Mouse (Mus musculus) embryo, embryonic 11.5 days (tissue): ENCODE measurements at regions not wholly inside any gene's neighbourhood (a gene's known extent, or its start where the extent isn't known, plus 50 kb on each side); places are given as distances from the start of the nearest gene placed in this dataset.
A peak's percentile ranks its signal among the peaks of the same experiment; 100 is the strongest.

Source experiments
- DNase-seq: peaks from one replicate; pipeline ENCODE4 v3.0.0-alpha.2; 2012; ENCODE audit warnings: low read depth, low spot score

- DNase-seq, result no peak
Measured at GRCm38 (mm10) chr7:70756676-70757075, 390.1 kb upstream of the Nr2f2 start.

GRCm38 (mm10) chr7:70754826-70755225 is 388.3 kb upstream of the Nr2f2 start:
- no peak for DNase-seq

GRCm38 (mm10) chr7:70752802-70753218 is 386.3 kb upstream of the Nr2f2 start:
- DNase-seq, result no peak

DNA sequence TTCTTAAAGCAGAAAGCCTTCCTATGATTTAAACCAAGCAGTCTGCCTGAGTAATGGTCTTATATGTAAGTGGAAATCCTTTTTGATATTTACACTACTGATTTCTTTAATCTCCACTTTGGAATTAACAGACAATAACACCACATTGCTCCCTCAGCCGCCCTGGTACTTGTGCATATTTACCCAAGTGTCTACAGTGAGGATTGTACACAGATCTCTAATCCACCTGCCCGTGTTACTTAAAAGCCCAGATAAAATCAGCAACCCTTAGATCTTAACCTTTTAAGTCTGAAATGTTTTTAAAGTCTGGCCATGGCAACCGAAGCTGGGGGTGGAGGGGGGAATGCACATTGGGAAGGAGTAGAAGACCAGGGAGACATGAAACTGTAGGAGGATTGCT is 382.3 kb upstream of the Nr2f2 start:
- no peak for DNase-seq

DNA sequence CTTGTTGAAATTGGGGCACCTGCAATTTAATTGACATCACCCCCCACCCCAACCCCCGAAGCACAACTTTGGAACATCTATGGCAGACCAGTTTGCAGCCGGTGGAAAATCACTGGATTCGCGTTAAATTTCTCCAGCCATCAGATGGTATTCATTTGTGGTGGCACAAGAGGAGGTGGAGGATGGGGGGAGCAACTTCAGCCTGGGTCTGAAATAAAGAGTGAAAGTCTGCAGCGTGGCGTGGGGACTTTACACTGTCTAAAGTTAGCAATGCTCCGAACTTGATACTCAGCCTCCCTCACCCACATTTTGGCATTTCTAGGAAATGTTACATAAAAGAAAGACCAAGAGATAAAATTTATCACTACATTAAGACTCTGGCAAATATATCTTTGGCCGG is 381.8 kb upstream of the Nr2f2 start:
- DNase-seq, result no peak

DNA sequence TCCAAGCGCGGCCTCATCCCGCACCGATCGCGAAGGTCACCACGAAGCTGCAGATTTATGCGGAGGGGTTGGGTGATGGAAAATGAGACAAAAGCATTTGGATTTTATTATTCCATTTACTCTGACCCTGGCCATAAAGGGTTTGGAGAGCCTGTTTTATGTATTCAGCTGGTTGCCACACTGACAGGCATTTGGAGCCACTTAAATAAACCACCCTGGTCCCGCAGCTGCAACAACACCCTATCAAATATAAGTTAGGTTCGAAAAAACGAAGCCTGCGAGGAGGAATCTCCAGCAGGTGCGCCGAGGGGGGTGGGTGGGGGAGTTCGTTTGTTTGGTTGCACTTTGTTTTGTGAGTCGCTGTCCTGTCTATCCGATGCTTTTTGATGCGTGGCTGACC is 377.8 kb upstream of the Nr2f2 start:
- peak; percentile 50 for DNase-seq

GRCm38 (mm10) chr7:70735591-70735990 is 369.1 kb upstream of the Nr2f2 start:
- no peak for DNase-seq

DNA sequence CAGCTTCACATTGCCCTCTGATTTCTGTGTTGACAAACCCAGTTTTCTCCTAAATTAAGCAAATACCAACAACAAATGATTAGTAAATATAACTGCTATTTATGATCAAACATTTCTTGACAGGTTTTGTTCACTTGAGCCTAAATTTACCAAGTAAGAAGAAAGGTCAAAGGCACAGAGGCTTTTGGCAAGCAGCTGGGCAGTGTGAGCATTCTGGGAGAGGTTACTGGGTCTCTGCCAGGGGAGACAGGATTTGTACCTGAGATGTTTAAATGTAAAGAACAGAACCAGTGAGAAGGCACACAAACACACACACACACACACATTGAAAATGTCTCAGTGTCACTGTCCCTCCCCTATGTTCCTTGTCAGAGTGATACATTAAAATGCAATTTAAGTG is 367.0 kb upstream of the Nr2f2 start:
- DNase-seq, result no peak

DNA sequence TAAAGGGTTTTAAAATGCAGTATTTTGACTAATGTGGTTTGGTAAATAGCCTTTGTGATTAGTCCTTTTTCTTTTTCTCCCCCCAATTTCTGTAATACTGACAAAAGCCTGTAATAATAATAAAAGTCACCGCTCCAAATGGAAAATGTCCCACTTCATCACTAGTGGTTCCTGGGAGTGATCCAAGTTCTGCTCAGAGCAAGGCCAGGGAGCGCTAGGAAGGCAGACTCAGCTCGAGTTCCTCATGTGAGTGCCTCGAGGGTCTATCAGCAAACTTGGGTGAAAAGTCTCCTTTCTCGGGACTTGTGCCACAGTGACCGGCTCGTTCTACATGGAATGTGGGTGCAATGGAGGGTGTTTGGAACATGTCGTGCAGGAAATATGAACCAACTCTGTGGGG is 363.4 kb upstream of the Nr2f2 start:
- no peak for DNase-seq

- DNase-seq, result no peak
Measured at GRCm38 (mm10) chr7:70718149-70718765, 351.7 kb upstream of the Nr2f2 start.

DNA sequence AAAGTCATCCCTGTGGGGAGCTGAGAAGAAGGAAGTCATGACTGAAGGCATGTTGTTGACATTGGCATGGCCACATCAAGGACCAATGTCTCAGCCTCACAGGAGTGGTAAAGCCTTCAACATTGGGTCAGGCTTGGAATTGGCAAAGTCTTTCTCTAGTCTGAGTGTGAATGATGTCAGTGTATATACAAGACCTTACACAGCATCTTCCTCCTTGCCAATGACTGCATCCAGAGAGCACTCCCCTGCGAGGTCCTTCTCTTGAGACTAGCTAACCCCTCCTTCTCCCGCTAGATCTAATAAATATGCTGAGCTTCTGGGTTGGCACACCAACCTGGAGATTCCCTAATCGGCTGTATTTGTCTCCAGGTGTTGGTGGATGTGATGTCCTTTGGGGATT is 351.1 kb upstream of the Nr2f2 start:
- no peak for DNase-seq

DNA sequence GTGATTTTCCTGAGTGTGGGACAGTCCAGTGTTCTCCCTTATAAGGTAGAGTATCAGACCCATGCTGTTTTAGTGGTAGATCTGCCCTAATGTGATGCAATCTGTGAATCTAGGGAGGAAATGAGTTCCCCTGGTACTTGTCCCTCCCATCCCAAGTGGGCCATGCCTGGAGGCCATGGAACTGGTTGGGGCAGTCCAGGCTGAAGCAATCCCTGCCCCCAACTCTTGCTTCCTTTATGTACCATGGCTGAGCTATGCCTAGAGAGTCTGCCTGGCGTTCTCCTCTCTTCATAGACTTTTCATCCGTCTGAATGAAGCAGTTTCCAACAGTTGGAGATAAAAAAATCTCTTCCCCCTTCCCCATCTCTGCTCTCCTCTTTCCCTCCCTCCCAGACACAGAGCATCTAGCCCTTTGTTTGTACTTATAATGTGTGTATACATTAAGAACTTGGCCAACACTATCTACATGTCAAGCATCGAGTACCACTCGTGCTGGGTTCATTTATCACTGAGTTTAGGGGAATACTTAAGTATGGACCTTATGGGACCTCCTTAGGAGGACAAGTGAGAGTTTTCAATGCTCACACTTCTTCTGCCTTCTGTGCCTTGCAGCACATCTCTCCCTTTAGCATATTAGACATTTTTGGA is 350.4 kb upstream of the Nr2f2 start:
- DNase-seq, result no peak

GRCm38 (mm10) chr7:70712141-70712540 is 345.6 kb upstream of the Nr2f2 start:
- no peak for DNase-seq

DNA sequence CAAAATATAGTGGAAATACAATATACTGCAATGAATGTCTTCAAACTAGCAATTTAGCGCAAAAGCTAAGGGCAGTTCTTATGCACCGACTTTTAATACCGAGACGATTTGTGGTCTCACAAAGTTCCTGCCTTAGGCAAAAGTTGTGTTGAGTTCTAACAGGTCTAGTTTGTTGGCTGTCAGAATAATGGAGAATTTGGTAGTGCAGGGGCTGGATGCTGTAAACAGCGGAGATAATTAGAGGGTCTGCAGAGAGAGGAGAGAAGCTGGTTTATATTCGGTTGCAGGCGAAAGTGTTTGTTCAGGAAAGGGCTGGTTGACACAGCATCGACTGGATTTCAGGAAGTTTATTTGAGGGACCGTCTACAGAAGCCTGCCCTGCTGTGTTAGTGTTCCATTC is 339.7 kb upstream of the Nr2f2 start:
- no peak for DNase-seq

DNA sequence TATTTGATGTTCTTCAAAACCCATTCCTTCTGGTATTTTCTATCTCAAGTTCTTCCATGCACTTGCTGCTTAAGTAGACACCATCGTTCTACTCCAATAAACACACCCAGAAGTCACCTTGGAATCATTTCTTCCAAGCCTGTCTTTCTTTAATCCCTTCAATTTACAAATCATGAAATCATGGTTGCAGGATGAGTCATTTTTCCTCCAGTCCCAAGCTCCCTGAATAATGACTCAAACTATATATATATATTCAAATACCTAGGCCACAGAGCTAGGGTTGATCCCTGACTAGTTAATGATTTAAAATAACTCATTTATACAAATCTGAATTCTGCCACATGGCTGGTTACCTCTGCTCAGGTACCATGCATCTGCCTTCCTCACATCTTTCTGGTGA is 337.2 kb upstream of the Nr2f2 start:
- no peak for DNase-seq

DNA sequence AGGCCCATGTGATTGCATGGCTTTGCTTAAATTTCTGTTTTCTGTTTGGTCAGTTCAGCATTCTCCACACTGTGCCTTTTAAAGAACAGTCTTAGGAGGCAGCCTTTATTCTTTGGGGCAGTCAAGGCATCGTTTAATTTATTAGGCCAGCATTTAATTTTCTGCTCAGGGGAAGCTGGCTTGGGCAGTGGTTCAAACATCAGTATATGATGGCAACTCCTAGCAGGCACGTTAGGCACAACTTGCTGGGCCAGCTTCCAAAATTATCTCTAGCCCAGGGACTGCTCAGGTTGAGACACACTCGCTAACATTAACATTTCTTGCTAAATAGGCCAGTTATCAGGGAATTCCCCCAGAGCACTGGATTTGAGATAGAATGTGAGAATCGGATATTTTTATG is 333.9 kb upstream of the Nr2f2 start:
- no peak for DNase-seq

- no peak for DNase-seq
Measured at GRCm38 (mm10) chr7:70699391-70699790, 332.9 kb upstream of the Nr2f2 start.

- DNase-seq, result no peak
Measured at GRCm38 (mm10) chr7:70698986-70699385, 332.5 kb upstream of the Nr2f2 start.

- DNase-seq, result no peak
Measured at GRCm38 (mm10) chr7:70692160-70692559, 325.6 kb upstream of the Nr2f2 start.

- no peak for DNase-seq
Measured at GRCm38 (mm10) chr7:70690845-70691244, 324.3 kb upstream of the Nr2f2 start.

DNA sequence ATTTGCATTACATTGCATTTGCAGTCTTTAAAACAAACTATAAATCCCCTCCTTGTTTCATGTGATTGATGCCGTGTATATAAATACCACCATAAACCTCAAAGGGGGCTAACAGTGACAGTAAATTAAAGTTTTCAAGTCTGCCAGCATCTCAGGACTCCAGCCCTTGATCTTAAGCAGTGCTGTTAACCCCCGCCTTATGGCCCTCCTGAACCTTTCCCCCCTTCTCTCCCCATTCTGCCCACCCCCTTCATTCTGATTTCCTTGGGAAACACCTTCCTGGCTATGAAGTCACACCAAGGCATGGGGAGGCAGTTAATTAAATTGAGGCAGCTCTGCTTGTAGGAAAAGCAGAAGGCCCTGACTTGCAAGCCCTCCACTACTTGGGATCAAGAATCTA is 302.5 kb upstream of the Nr2f2 start:
- DNase-seq, result peak; percentile 31

GRCm38 (mm10) chr7:70660162-70660561 is 293.6 kb upstream of the Nr2f2 start:
- DNase-seq, result no peak

DNA sequence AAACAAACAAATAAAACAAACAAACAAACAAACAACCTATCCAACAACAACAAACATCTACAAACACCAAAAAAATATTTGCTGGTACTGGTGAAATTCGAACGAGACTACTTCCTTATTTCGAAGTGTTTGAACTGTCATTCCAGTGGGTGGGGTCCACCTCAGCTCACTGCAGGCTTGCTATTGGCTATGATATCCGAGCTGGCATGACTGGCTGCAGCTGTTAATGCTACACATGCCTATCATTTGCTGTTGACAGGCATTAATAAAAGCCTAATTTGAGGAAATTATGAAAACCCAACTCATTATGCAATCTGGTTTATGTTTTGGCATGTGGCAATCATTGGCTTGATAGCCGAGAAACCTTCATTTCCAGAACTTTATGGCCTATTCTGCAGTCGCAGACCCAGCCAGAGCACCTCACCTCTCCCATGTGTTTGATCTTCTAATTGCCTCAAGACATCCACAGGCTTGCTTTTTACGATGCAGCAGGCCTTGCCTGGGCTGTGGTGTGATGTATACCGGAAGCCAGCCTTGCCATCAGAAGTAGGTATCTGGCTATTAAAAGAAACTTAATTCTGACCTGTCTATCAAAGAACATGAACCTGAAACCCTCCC is 283.3 kb upstream of the Nr2f2 start:
- DNase-seq, result no peak
